Mouse (Mus musculus) hindbrain, embryonic 16.5 days (tissue): ENCODE measurements around the gene Mks1. TPM values are rescaled to one million over a fixed set of nuclear protein-coding genes. Genes with fewer than 3 reads are reported as not detected.

Source experiments
- ATAC-seq: fragments of 200-750 bp; cut with Nextera tagmentation; 2 replicates; pipeline ENCODE4 v1.8.0; 2017; ENCODE audit warnings: moderate TSS enrichment, moderate library complexity
- H3K27ac ChIP-seq: fragments of 300-500 bp; sonication (generic); 2 replicates; pipeline ENCODE4 v1.5.1; 2014; ENCODE audit warnings: low read depth, mild to moderate bottlenecking, control low read depth, low read length, moderate library complexity
- H3K27me3 ChIP-seq: fragments of 300-500 bp; sonication (generic); replicated peaks from 2 replicates; pipeline ENCODE4 v1.6.1; 2014; ENCODE audit warnings: low read length; ENCODE audit not compliant: control insufficient read depth, insufficient read depth
- H3K36me3 ChIP-seq: fragments of 300-500 bp; sonication (generic); 2 replicates; pipeline ENCODE4 v1.6.1; 2014; ENCODE audit warnings: mild to moderate bottlenecking, low read length, moderate library complexity, mixed read lengths; ENCODE audit not compliant: control insufficient read depth, insufficient read depth
- H3K4me1 ChIP-seq: fragments of 300-500 bp; sonication (generic); 2 replicates; pipeline ENCODE4 v1.6.1; 2014; ENCODE audit warnings: low read depth, low read length; ENCODE audit not compliant: control insufficient read depth, insufficient read depth
- H3K4me2 ChIP-seq: fragments of 300-500 bp; sonication (generic); 2 replicates; pipeline ENCODE4 v1.6.1; 2014; ENCODE audit warnings: mild to moderate bottlenecking, low read length, control low read depth, moderate library complexity
- H3K4me3 ChIP-seq: fragments of 300-500 bp; sonication (generic); 2 replicates; pipeline ENCODE4 v1.5.1; 2014; ENCODE audit warnings: mild to moderate bottlenecking, low read length, control low read depth, moderate library complexity
- H3K9ac ChIP-seq: fragments of 300-500 bp; sonication (generic); 2 replicates; pipeline ENCODE4 v1.6.1; 2014; ENCODE audit warnings: low read depth, mild to moderate bottlenecking, control low read depth, low read length, moderate library complexity
- H3K9me3 ChIP-seq: fragments of 300-500 bp; sonication (generic); 2 replicates; pipeline ENCODE4 v1.6.1; 2014; ENCODE audit warnings: mild to moderate bottlenecking, low read length, moderate library complexity; ENCODE audit not compliant: control insufficient read depth
- WGBS: fragments of 180-500 bp; shearing (Covaris S2); extraction: QIAGEN DNeasy Blood & Tissue Kit; methylation state at CpG from one replicate; pipeline ENCODE4 v1.1.7; 2014; 5-methylcytosine and 5-hydroxymethylcytosine counted together
- polyA plus RNA-seq: library from polyadenylated mRNA; unstranded; fragments of >200 nt; fragmentation: Nextera tagmentation; extraction: Ambion mirVana; gene quantifications from 2 replicates; pipeline ENCODE4 v1.2.1, GENCODE M21; 2015

Mks1 gene
- polyA plus RNA-seq, 1 experiment from 2014 or later, result 11.3 TPM

DNA sequence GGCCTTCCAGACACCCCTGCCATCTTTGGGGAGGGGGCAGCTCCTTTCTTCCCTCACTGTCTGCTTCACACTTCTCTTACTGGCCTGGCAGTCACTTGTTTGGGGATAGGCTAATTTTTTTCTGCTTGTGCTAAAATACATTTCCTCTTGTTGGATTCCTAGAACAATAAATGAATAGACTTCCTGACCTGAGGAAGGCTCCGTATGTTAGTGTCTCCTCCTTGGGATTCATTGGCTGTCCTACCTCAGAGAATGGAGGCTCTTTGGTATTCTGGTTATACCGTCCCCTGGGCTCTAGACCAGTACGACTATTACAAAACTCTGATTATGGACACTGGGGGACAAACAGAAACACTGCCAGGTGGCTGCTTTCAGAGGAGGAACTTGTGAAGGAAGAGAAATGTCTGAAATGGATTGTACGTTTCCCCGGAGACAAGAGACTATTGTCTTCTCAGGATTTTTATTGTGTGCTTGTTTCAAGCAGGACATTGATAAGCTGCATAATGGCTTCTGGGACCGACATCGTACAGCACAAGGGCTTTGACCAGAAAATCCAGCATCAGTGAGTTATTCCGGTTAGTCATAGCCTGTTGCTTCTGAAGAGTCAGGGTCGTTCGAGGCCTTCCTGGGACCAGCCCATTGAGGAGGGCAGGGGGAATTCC lies 24.6 kb upstream of the Mks1 start, which contains the start of gene Lpo:
Gene Lpo (minus strand): TSS at position 51 of the 662 bp plus-strand sequence.
- 0 out of 2 replicates have a peak, but pooled peaks have one; percentile 52 for ATAC-seq
- Histone ChIP-seq H3K4me2 (no peak within 1 kb of the TSS), H3K27ac (no peak within 1 kb of the TSS), H3K4me3 (no peak within 1 kb of the TSS), H3K27me3 (no peaks in the 10 kb centered on the region), H3K36me3 (no peaks in the 10 kb centered on the region), H3K9me3 (no peaks in the 10 kb centered on the region), H3K4me1 (no peaks in the 10 kb centered on the region), H3K9ac (no peak within 1 kb of the TSS)
- WGBS, result 18% methylated on average over 10 of the region's 10 CpGs

DNA sequence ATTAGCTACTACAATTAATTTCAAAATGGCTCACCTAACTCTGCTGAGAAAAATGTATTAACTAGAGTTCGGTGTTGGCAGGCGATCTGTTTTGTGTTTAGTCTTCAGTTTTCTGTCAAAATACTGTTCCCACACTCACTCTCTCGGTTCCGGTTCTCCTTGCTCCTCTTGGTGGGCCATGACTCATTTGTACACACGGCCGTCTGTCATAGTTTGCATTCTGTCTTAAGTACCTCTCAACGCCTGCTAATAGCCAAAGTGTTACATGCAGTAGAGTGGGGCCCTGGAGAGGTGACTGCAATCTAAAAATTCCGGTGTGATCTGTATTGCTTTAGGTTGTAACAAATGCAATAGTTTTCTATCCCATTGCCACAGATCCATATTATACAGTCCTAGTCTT lies 12.3 kb upstream of the Mks1 start:
- no peak overlapping the region for H3K4me2 ChIP-seq
- 87% methylated on average over 8 of the region's 8 CpGs for WGBS
- no peaks in the 10 kb centered on the region for H3K27me3 ChIP-seq
- ATAC-seq, result no peak
- no peaks in the 10 kb centered on the region for H3K9me3 ChIP-seq
- H3K36me3 ChIP-seq, result no peaks in the 10 kb centered on the region
- no peaks in the 10 kb centered on the region for H3K4me1 ChIP-seq
- H3K27ac ChIP-seq, result no peak overlapping the region
- H3K9ac ChIP-seq, result no peak overlapping the region
- H3K4me3 ChIP-seq, result no peak overlapping the region

DNA sequence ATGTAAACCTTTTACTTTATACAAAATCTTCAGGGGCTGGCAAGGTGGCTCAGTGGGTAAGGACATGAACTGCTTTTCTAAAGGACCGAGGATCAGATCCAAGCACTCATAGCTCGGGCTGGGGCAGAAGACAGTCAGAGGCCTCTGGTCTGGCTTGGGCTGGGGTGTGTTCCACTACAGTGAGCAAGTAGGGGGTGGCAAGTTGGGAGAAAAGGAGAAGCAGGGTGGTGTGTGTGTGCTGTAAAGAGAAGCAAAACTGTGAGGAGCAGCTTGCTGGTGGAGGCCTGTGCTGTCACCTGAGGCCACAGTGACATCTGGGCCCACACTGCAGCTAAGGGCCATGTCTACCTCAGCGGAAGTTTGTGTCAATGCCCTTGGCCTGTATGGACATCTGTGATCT lies 11.6 kb upstream of the Mks1 start:
- H3K4me3 ChIP-seq, result no peak overlapping the region
- WGBS, result 82% methylated on average over 3 of the region's 3 CpGs
- no peaks in the 10 kb centered on the region for H3K27me3 ChIP-seq
- H3K27ac ChIP-seq, result no peak overlapping the region
- H3K9me3 ChIP-seq, result no peaks in the 10 kb centered on the region
- no peak overlapping the region for H3K4me2 ChIP-seq
- ATAC-seq, result no peak
- H3K4me1 ChIP-seq, result no peaks in the 10 kb centered on the region
- H3K36me3 ChIP-seq, result no peaks in the 10 kb centered on the region
- H3K9ac ChIP-seq, result no peak overlapping the region

DNA sequence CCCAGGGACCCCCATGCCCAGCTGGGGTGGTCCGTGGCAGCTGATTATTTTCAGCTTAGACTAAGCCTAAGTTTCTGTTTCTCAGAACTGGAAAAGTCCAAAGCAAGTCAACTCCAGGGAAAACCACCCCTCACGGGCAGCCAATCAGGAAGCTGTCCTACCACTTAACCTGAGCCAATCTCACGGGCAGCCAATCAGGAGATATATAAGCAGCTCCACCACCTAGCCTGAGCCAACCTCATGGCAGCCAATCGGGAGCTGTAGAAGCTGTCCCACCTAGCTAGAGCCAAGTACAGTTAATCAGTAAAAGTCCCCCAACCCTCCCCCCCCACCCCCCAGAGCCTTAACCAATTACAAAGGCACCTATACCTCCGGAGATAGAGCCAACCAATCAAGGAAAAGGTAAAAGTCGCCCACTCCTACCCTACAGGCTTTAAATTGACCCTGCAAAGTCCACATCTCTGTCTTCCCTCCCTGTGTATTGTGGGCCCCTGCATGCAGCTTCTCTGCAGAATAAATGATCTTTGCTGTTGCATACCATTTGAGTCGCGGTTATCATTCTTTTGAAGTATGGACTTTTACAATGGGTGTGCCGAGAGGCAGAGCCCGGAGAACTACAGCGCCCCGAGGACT lies 5.9 kb upstream of the Mks1 start:
- Histone ChIP-seq H3K27ac (no peak overlapping the region), H3K27me3 (no peaks in the 10 kb centered on the region), H3K4me1 (no peaks in the 10 kb centered on the region), H3K4me3 (no peak overlapping the region), H3K9ac (no peak overlapping the region), H3K4me2 (no peak overlapping the region), H3K36me3 (no peaks in the 10 kb centered on the region), H3K9me3 (no peaks in the 10 kb centered on the region)
- WGBS, result 75% methylated on average over 12 of the region's 12 CpGs
- ATAC-seq, result no peak

DNA sequence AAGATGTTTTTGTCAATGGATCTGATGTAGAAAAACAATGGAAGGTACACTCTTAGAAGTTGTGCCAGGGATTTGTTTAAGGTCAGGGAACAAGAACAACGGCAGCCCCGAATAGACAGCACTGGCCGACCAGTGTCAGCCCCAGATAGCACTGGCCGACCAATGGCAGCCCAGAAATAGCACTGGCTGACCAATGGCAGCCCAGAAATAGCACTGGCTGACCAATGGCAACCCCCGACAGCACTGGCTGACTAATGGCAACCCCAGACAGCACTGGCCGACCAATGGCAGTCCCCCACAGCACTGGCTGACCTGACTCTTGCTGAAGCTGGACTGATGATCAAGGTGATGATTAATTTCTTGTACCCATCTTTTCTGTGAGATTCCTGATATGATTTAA lies 5.1 kb upstream of the Mks1 start:
- no peak for ATAC-seq
- no peaks in the 10 kb centered on the region for H3K36me3 ChIP-seq
- 72% methylated on average over 6 of the region's 6 CpGs for WGBS

DNA sequence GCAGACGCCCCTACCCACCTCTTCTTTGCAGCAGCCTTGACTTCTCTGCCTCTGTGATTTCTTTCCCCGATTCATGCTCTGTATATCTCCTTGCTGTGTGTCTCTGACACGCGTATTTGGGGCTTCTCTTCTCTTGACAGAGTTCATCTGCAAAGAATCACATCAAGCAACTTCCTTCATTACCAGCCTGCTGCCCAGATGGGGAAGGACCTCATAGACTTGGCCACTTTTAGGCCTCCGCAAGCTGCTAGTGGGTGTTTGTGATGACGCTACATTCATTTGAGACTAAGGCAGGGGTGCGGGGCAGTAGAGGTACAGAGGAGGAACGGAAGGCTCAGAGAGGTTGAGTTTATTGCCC lies 561 bp downstream of the Mks1 start:
- 28% methylated on average over 8 of the region's 8 CpGs for WGBS
- peak; percentile 73 for ATAC-seq
- H3K27me3 ChIP-seq, result no peaks in the 10 kb centered on the region

More for the DNA sequence above, 5.1 kb upstream of the Mks1 start:
- Histone ChIP-seq H3K27ac (no peak overlapping the region), H3K9me3 (no peaks in the 10 kb centered on the region), H3K4me2 (no peak overlapping the region), H3K4me3 (no peak overlapping the region), H3K9ac (no peak overlapping the region), H3K4me1 (peaks cover 2% of the 10 kb centered on the region; the same call in 1 of the 2 replicates), H3K27me3 (no peaks in the 10 kb centered on the region)

DNA sequence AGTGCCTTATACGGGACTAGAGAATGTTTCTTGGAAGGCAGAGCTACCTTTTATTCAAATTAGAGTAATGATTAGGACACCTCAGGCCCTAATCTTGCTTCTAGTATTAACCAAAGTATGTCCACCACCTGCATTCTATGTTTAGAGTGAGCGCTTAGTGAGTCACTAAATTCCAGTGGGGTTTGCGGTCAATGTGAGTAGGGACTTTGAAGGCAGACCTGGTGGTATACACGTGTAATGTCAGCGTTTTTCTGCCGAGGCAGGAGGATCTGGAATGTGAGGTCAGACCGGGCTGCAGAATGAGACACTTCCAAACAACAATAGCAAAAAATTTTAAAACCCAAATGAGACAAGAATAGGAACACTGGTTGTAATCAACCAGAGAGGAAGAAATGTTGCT lies 1.5 kb downstream of the Mks1 start:
- no peak overlapping the region for H3K9ac ChIP-seq
- 90% methylated on average over 7 of the region's 7 CpGs for WGBS
- H3K36me3 ChIP-seq, result no peaks in the 10 kb centered on the region
- H3K27ac ChIP-seq, result no peak overlapping the region
- no peak overlapping the region for H3K4me2 ChIP-seq
- peaks cover 5% of the 10 kb centered on the region for H3K4me1 ChIP-seq
- no peak overlapping the region for H3K4me3 ChIP-seq
- no peaks in the 10 kb centered on the region for H3K9me3 ChIP-seq
- H3K27me3 ChIP-seq, result no peaks in the 10 kb centered on the region
- no peak for ATAC-seq

More for the DNA sequence above, 561 bp downstream of the Mks1 start:
- H3K36me3 ChIP-seq, result no peaks in the 10 kb centered on the region
- peaks cover 5% of the 10 kb centered on the region for H3K4me1 ChIP-seq
- no peaks in the 10 kb centered on the region for H3K9me3 ChIP-seq
- H3K4me3 ChIP-seq, result peak overlapping the region; percentile 63
- H3K27ac ChIP-seq, result peak overlapping the region; percentile 75
- peak overlapping the region; percentile 73 for H3K9ac ChIP-seq
- H3K4me2 ChIP-seq, result peak overlapping the region; percentile 90

DNA sequence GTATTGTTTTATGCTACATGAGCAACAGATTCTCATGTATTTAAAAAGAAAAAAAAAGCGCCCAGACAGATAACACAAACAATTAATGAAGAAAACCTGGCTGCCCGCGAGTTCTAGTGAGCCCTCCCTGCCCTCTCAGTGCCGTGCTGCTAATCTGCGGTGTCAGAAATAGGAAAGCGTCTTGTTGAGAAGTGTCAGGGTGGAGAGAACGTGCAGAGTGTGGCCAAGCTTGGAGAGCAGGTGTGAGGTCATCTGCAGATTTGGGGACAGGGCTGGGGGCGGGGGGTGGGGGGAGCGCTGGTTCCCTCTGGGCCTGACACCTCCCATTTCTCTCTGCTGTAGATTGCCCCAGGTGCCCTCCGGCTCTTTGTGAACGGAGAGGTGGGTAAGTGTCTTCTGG lies 6.3 kb downstream of the Mks1 start:
- no peak overlapping the region for H3K27ac ChIP-seq
- no peak overlapping the region for H3K4me3 ChIP-seq
- ATAC-seq, result no peak
- no peaks in the 10 kb centered on the region for H3K4me1 ChIP-seq
- H3K36me3 ChIP-seq, result no peaks in the 10 kb centered on the region
- H3K9ac ChIP-seq, result no peak overlapping the region
- no peaks in the 10 kb centered on the region for H3K27me3 ChIP-seq
- 91% methylated on average over 11 of the region's 11 CpGs for WGBS
- no peaks in the 10 kb centered on the region for H3K9me3 ChIP-seq
- H3K4me2 ChIP-seq, result no peak overlapping the region

DNA sequence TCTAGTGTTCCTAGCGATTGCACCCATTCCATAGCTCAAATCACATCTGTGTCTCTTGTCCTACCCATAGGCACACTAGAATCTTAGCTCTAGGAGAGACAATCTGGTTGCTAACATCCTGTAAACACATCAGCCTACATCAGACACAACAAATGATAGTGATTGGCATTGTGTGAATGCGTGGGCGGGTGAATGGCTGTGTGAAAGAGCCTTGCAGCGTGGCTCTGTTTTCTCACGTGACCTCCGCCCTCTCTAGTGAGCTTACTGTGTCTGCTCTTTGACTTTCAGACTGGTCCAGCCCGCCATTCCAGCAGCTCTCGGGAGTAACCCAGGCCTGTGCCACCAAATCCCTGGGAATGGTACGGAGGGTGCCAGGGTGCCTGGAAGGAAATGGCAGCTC lies 7.4 kb downstream of the Mks1 start:
- no peaks in the 10 kb centered on the region for H3K9me3 ChIP-seq
- 66% methylated on average over 9 of the region's 9 CpGs for WGBS
- no peak overlapping the region for H3K27ac ChIP-seq
- H3K9ac ChIP-seq, result no peak overlapping the region
- no peak overlapping the region for H3K4me3 ChIP-seq
- ATAC-seq, result no peak
- H3K4me1 ChIP-seq, result no peaks in the 10 kb centered on the region
- H3K27me3 ChIP-seq, result no peaks in the 10 kb centered on the region
- no peak overlapping the region for H3K4me2 ChIP-seq
- no peaks in the 10 kb centered on the region for H3K36me3 ChIP-seq
